Mouse (Mus musculus): ENCODE data around the gene Zeb2.

DNA sequence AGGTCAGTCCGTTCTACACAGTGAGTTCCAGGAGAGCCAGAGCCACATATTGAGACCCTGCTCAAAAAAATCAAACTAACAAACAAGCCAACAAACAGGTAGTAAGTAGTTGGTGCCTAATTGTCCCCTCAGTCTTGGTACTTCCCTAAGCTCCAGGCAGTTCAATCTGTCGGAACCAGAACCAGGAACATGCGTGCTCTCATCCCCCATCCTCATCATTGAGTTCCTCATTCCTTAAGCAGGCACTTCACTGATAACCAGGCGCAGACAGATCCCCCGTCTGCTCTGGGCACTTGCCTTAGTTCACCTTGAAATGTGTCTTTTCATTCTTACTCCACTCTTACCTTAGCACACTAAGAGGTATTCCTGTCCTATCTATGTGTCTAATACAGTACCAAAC lies 103.9 kb downstream of the Zeb2 start:
- TF ChIP-seq GATA1 (IDR thresholded peaks at IDR 0.05; ENCODE audit: borderline replicate concordance, low read length) (no peak), FLI1 (IDR thresholded peaks at IDR 0.05; ENCODE audit: low read length) (no peak)
